Mouse (Mus musculus): ENCODE measurements around the gene Vmn2r98. TPM values are rescaled to one million over a fixed set of nuclear protein-coding genes. Genes with fewer than 3 reads are reported as not detected.
"Not testable (repeated sequence)": the region's sequence is repeated elsewhere in the genome, so short reads cannot be mapped to it uniquely, and the experiment has no call there.

Vmn2r98 gene
- polyA plus RNA-seq (2015; fragmentation: Nextera tagmentation; extraction: Ambion mirVana), result not detected in 2 replicates

DNA sequence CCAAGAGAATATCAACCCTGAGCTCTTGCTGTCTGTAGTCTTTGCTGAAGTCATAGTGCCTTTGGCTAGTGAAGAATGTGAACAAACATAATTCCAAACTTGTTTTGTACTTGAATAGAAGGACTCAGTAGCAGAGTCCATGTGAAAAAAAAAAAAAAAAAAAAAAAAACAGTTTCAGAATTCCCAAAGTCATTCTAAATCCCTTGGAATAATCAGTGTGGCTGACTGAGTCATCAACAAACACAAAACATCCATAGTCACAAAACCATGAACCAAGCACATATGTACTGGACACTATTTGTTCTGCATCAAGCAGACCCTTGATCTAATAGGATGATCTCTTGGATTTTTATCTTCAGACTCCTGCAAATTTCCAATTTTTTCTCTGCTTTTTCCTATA lies at the start of gene Vmn2r98:
Gene Vmn2r98 (plus strand): TSS at position 301 of the 400 bp plus-strand sequence.
- H3K9me3 ChIP-seq (replicated peaks); H3K4me3 ChIP-seq (replicated peaks); H3K27ac ChIP-seq (replicated peaks); H3K27me3 ChIP-seq; H3K9ac ChIP-seq; H3K4me1 ChIP-seq; ATAC-seq (ENCODE audit: insufficient number of reproducible peaks, low FRiP score, low TSS enrichment, low read depth); H3K36me3 ChIP-seq; H3K4me2 ChIP-seq (replicated peaks): not testable (repeated sequence)

DNA sequence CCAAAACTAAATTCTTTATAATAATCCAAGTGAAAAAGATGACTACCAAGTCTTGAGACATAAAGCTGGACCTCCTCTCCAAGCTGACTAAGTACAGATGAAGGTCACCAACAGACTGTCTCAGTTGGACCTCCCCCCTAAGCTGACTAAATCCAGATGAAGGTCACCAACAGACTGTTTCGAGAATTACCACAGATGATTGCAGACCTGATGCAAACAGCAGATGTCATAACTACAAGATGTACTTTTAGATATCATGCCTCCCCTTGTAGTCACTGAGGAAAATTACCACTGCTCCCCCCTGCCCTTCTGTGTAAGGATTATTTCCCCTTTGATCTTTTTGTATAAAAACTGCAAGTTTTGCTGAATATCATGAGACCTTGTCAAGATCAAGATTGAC lies 21.8 kb upstream of the Vmn2r98 start:
- ATAC-seq (ENCODE audit: insufficient number of reproducible peaks, low FRiP score, low TSS enrichment, low read depth); H3K36me3 ChIP-seq: not testable (repeated sequence)

DNA sequence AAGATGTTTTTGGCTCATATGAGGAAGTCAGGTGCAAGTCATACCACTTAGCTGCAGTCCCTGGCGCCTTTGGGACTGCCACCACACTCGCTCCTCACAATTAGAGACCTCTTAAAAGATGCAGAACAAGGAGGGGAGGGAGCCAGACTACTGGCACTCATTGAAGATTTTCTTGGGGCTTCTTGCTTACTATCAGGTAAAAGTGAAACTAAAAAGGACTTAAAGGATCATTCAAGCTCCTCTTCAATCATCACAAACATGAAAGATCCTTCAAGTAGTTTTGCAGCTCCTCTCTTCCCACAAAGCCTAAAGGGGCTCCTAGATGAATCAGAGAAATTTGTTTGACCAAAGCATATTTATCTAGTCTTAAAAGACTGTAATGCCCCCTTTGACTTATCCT lies 21.3 kb upstream of the Vmn2r98 start:
- Histone ChIP-seq H3K9me3 (replicated peaks) (peaks cover 4% of the 10 kb centered on the region; the same call in 1 of the 2 replicates), H3K27me3 (no peaks in the 10 kb centered on the region), H3K9ac (no peak overlapping the region), H3K4me3 (replicated peaks) (no peak overlapping the region), H3K4me2 (replicated peaks) (no peak overlapping the region), H3K36me3 (no peaks in the 10 kb centered on the region), H3K4me1 (no peaks in the 10 kb centered on the region), H3K27ac (replicated peaks) (no peak overlapping the region)
- WGBS, result 73% methylated on average over 2 of the region's 2 CpGs
- no peak for ATAC-seq (ENCODE audit: insufficient number of reproducible peaks, low FRiP score, low TSS enrichment, low read depth)

More for the DNA sequence above, 21.8 kb upstream of the Vmn2r98 start:
- not testable (repeated sequence) for H3K9me3 ChIP-seq (replicated peaks); H3K4me1 ChIP-seq; H3K27ac ChIP-seq (replicated peaks); H3K27me3 ChIP-seq; H3K9ac ChIP-seq; H3K4me2 ChIP-seq (replicated peaks); H3K4me3 ChIP-seq (replicated peaks)
- 53% methylated on average over 1 of the region's 1 CpGs for WGBS

DNA sequence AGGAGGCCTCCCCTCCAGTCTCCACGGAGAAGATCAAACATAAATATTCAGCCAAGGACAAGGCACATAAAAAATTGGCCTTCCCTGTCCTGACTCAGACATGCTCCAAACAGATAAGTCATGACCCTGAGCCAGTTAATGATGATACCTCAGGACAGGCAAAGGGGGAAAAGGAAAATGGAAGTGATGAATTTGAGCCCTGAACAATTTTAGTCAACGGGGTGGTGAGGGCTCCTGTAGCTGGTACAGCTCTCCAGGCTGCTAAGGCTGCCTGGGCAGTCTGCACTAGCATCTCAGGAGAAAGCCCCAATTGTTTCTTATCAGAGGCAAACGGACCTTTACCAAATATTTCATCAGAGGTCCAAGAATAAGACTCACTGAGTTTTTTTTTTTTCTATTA lies 20.5 kb upstream of the Vmn2r98 start:
- Histone ChIP-seq H3K4me2 (replicated peaks) (no peak overlapping the region), H3K27ac (replicated peaks) (no peak overlapping the region), H3K4me3 (replicated peaks) (no peak overlapping the region), H3K36me3 (no peaks in the 10 kb centered on the region), H3K4me1 (no peaks in the 10 kb centered on the region), H3K9me3 (replicated peaks) (peaks cover 4% of the 10 kb centered on the region; the same call in 1 of the 2 replicates), H3K27me3 (no peaks in the 10 kb centered on the region), H3K9ac (no peak overlapping the region)
- no peak for ATAC-seq (ENCODE audit: insufficient number of reproducible peaks, low FRiP score, low TSS enrichment, low read depth)
- 63% methylated on average over 3 of the region's 3 CpGs for WGBS

Other genes with a start within 250 kb of the Vmn2r98 start
- 0.01 and 0.05 TPM in 2 replicates for gene Vmn2r97, start 139.2 kb upstream of the Vmn2r98 start, polyA plus RNA-seq (2015; fragmentation: Nextera tagmentation; extraction: Ambion mirVana)